Mouse (Mus musculus) liver, embryonic 16.5 days (tissue): ENCODE data around the gene Col4a2. TPM values are rescaled to one million over a fixed set of nuclear protein-coding genes. Genes with fewer than 3 reads are reported as not detected.

ENCODE experiments used
- ATAC-seq: fragments of 200-750 bp; cut with Nextera tagmentation; 2 replicates; pipeline ENCODE4 v1.8.0; 2017; ENCODE audit warnings: low read depth, mild to moderate bottlenecking, moderate number of reproducible peaks, moderate library complexity
- H3K27ac ChIP-seq: fragments of 300-500 bp; sonication (generic); 2 replicates; pipeline ENCODE4 v1.5.1; 2014; ENCODE audit warnings: mild to moderate bottlenecking, low read length
- H3K27me3 ChIP-seq: fragments of 300-500 bp; sonication (generic); 2 replicates; pipeline ENCODE4 v1.6.1; 2014; ENCODE audit warnings: low read depth, low read length, mixed read lengths; ENCODE audit not compliant: control insufficient read depth, insufficient read depth
- H3K36me3 ChIP-seq: fragments of 300-500 bp; sonication (generic); 2 replicates; pipeline ENCODE4 v1.6.1; 2014; ENCODE audit warnings: mild to moderate bottlenecking; ENCODE audit not compliant: control insufficient read depth, insufficient read depth
- H3K4me1 ChIP-seq: fragments of 300-500 bp; sonication (generic); 2 replicates; pipeline ENCODE4 v1.6.1; 2014; ENCODE audit warnings: low read depth, low read length, mixed read lengths; ENCODE audit not compliant: control insufficient read depth
- H3K4me2 ChIP-seq: fragments of 300-500 bp; sonication (generic); 2 replicates; pipeline ENCODE4 v1.6.1; 2014; ENCODE audit warnings: low read depth, low read length, mixed read lengths
- H3K4me3 ChIP-seq: fragments of 300-500 bp; sonication (generic); 2 replicates; pipeline ENCODE4 v1.5.1; 2014; ENCODE audit warnings: low read depth, mild to moderate bottlenecking, low read length
- H3K9ac ChIP-seq: fragments of 300-500 bp; sonication (generic); 2 replicates; pipeline ENCODE4 v1.6.1; 2014; ENCODE audit warnings: low read depth, low read length
- H3K9me3 ChIP-seq: fragments of 300-500 bp; sonication (generic); replicated peaks from 2 replicates; pipeline ENCODE4 v1.6.1; 2016; ENCODE audit warnings: low read length; ENCODE audit not compliant: control insufficient read depth
- WGBS: fragments of 180-500 bp; shearing (Covaris S2); extraction: QIAGEN DNeasy Blood & Tissue Kit; methylation state at CpG from one replicate; pipeline ENCODE4 v1.1.7; 2014; ENCODE audit not compliant: insufficient replicate concordance; 5-methylcytosine and 5-hydroxymethylcytosine counted together
- polyA plus RNA-seq: library from polyadenylated mRNA; unstranded; fragments of >200 nt; fragmentation: Nextera tagmentation; extraction: Ambion mirVana; gene quantifications from 2 replicates; pipeline ENCODE4 v1.2.1, GENCODE M21; 2015

Gene Col4a2
- polyA plus RNA-seq, 1 experiment from 2014 or later: 9.2 TPM

DNA sequence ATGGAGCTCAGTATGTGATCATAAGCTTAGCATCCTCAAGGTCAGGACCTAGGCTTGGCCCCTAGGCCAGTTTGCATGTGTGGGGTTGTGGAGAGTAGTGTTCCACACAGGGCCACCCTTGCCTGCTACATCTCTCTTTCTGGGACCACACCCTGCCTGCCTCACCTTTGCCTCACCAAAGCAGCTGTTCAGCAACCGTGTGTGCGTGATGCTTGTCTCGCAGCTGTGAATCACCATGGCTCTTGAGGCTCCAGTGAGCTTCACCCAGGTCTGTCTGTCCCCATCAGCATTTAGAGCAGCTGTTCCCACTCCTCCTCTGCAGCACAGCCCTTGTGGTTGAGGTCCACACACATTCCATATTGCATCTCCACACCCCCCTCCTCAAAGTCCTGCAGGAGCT lies 43.3 kb downstream of the Col4a2 start:
- 77% methylated on average over 3 of the region's 3 CpGs for WGBS

GRCm38 (mm10) chr8:11356776-11357175 lies 44.2 kb downstream of the Col4a2 start:
- ATAC-seq: no peak
- no peaks in the 10 kb centered on the region for H3K4me1 ChIP-seq

More for the DNA sequence above, 43.3 kb downstream of the Col4a2 start:
- Histone ChIP-seq H3K9me3 (no peaks in the 10 kb centered on the region), H3K4me1 (no peaks in the 10 kb centered on the region), H3K27ac (no peak overlapping the region), H3K27me3 (no peaks in the 10 kb centered on the region), H3K36me3 (no peaks in the 10 kb centered on the region), H3K4me3 (no peak overlapping the region), H3K4me2 (no peak overlapping the region), H3K9ac (no peak overlapping the region)
- ATAC-seq: no peak

GRCm38 (mm10) chr8:11357921-11358436 lies 45.4 kb downstream of the Col4a2 start:
- no peak overlapping the region for H3K9ac ChIP-seq

More at GRCm38 (mm10) chr8:11356776-11357175, 44.2 kb downstream of the Col4a2 start:
- Histone ChIP-seq H3K4me2 (no peak overlapping the region), H3K36me3 (no peaks in the 10 kb centered on the region), H3K9ac (no peak overlapping the region), H3K27ac (no peak overlapping the region), H3K9me3 (no peaks in the 10 kb centered on the region), H3K4me3 (no peak overlapping the region), H3K27me3 (no peaks in the 10 kb centered on the region)
- 32% methylated on average over 8 of the region's 8 CpGs for WGBS

DNA sequence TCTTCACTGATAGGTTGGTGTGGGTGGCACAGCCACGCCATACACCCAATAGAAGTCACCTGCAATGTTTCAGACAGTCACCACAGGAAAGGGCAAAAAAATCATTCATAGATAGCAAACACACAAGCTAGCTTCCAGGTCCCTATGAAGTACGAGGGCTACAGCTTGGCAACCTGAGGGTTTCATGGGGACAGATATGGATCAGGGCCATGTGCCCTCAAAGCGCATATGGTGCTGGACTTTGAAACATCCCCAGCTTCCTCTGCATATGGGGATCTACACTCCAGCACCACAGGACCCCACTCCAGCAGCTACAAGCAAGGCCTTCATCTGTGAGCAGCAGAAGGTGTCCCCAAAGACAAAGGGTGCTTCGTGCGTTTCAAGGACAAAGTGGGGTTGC lies 47.2 kb downstream of the Col4a2 start:
- H3K9ac ChIP-seq: no peak overlapping the region

More at GRCm38 (mm10) chr8:11357921-11358436, 45.4 kb downstream of the Col4a2 start:
- no peaks in the 10 kb centered on the region for H3K36me3 ChIP-seq
- no peaks in the 10 kb centered on the region for H3K9me3 ChIP-seq
- no peak overlapping the region for H3K4me2 ChIP-seq
- no peak for ATAC-seq
- WGBS: 30% methylated on average over 7 of the region's 7 CpGs
- H3K4me1 ChIP-seq: no peaks in the 10 kb centered on the region
- H3K27me3 ChIP-seq: no peaks in the 10 kb centered on the region
- H3K27ac ChIP-seq: no peak overlapping the region
- no peak overlapping the region for H3K4me3 ChIP-seq

GRCm38 (mm10) chr8:11361546-11362277 lies 49.1 kb downstream of the Col4a2 start:
- no peak overlapping the region for H3K4me2 ChIP-seq
- no peaks in the 10 kb centered on the region for H3K36me3 ChIP-seq
- no peak overlapping the region for H3K4me3 ChIP-seq
- 51% methylated on average over 9 of the region's 9 CpGs for WGBS
- H3K9me3 ChIP-seq: no peaks in the 10 kb centered on the region
- H3K9ac ChIP-seq: no peak overlapping the region
- no peaks in the 10 kb centered on the region for H3K4me1 ChIP-seq
- no peaks in the 10 kb centered on the region for H3K27me3 ChIP-seq
- ATAC-seq: no peak
- H3K27ac ChIP-seq: no peak overlapping the region

More for the DNA sequence above, 47.2 kb downstream of the Col4a2 start:
- Histone ChIP-seq H3K4me2 (no peak overlapping the region), H3K27me3 (no peaks in the 10 kb centered on the region), H3K9me3 (no peaks in the 10 kb centered on the region), H3K4me3 (no peak overlapping the region), H3K4me1 (no peaks in the 10 kb centered on the region), H3K36me3 (no peaks in the 10 kb centered on the region), H3K27ac (no peak overlapping the region)
- WGBS: 64% methylated on average over 5 of the region's 5 CpGs
- ATAC-seq: no peak

GRCm38 (mm10) chr8:11362278-11363214 lies 49.9 kb downstream of the Col4a2 start:
- Histone ChIP-seq H3K4me2 (no peak overlapping the region), H3K36me3 (no peaks in the 10 kb centered on the region), H3K4me3 (no peak overlapping the region), H3K27ac (no peak overlapping the region), H3K9ac (no peak overlapping the region), H3K27me3 (no peaks in the 10 kb centered on the region), H3K9me3 (no peaks in the 10 kb centered on the region), H3K4me1 (no peaks in the 10 kb centered on the region)
- no peak for ATAC-seq
- 35% methylated on average over 17 of the region's 17 CpGs for WGBS

- Histone ChIP-seq H3K27me3 (no peaks in the 10 kb centered on the region), H3K9me3 (no peaks in the 10 kb centered on the region), H3K4me3 (no peak overlapping the region), H3K36me3 (no peaks in the 10 kb centered on the region), H3K4me2 (no peak overlapping the region), H3K9ac (no peak overlapping the region), H3K4me1 (no peaks in the 10 kb centered on the region), H3K27ac (no peak overlapping the region)
- 59% methylated on average over 13 of the region's 13 CpGs for WGBS
- ATAC-seq: no peak
Observed at GRCm38 (mm10) chr8:11363340-11364126, 50.9 kb downstream of the Col4a2 start.

DNA sequence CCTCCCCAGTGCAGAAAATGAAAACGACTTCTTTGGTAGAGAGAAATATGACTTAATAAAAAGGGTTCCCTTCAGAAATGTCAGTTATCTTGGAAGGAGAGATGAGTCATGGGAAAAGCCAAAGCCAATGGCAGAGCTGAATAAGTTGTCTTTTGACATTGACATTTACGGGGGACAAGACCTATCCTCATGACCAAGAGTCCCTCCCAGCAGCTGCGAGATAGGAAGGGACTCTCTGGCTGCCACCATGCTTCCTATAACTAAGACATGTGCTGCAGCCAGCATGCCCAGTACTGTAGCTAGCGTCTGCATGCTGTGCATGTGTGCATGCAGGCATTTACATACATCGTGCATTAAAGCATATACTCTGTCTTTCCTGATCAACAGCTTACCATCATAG lies 53.6 kb downstream of the Col4a2 start:
- Histone ChIP-seq H3K9ac (no peak overlapping the region), H3K9me3 (no peaks in the 10 kb centered on the region), H3K4me3 (no peak overlapping the region), H3K4me2 (no peak overlapping the region), H3K36me3 (no peaks in the 10 kb centered on the region), H3K27me3 (no peaks in the 10 kb centered on the region), H3K27ac (no peak overlapping the region), H3K4me1 (no peaks in the 10 kb centered on the region; the same call in 1 of the 2 replicates)
- WGBS: 54% methylated on average over 5 of the region's 5 CpGs
- ATAC-seq: no peak
